Mouse (Mus musculus) brain, embryonic 14.5 days (tissue): Measurements from ENCODE around the gene Apoc1. TPM values are rescaled to one million over a fixed set of nuclear protein-coding genes. Genes with fewer than 3 reads are reported as not detected.
A peak's percentile ranks its signal among the peaks of the same experiment; 100 is the strongest.

Experiments used
- DNase-seq: peaks from one replicate; pipeline ENCODE4 v3.0.0-alpha.2; 2011; ENCODE audit warnings: low read depth
- CTCF ChIP-seq: fragments of 200-500 bp; IDR thresholded peaks from 2 replicates; pipeline ENCODE4 v1.5.1; 2012; ENCODE audit warnings: inconsistent platforms, mild to moderate bottlenecking, moderate library complexity, borderline replicate concordance; ENCODE audit not compliant: insufficient read depth, insufficient read length; ENCODE audit errors: extremely low read depth
- POLR2A ChIP-seq: fragments of 200-500 bp; IDR thresholded peaks from 2 replicates; pipeline ENCODE4 v1.6.1; 2012; ENCODE audit warnings: mild to moderate bottlenecking, inconsistent platforms, borderline replicate concordance; ENCODE audit not compliant: poor library complexity, insufficient read depth, insufficient read length, severe bottlenecking; ENCODE audit errors: extremely low read depth
- polyA plus RNA-seq: library from polyadenylated mRNA; depleted of rRNA; stranded (reverse); fragments of >200 nt; gene quantifications from 2 replicates; pipeline ENCODE4 v1.2.3, GENCODE M21; 2012

Gene Apoc1
- polyA plus RNA-seq, 1 experiment, result 2.0 TPM

GRCm38 (mm10) chr7:19702859-19703555 is 10.5 kb upstream of the Apoc1 start:
- no peak for DNase-seq
- TF ChIP-seq CTCF (no peak), POLR2A (no peak)

- peak; percentile 70 for DNase-seq
- TF ChIP-seq CTCF (peak; percentile 73), POLR2A (no peak)
These were observed 8.8 kb upstream of the Apoc1 start for GRCm38 (mm10) chr7:19701069-19701761.

DNA sequence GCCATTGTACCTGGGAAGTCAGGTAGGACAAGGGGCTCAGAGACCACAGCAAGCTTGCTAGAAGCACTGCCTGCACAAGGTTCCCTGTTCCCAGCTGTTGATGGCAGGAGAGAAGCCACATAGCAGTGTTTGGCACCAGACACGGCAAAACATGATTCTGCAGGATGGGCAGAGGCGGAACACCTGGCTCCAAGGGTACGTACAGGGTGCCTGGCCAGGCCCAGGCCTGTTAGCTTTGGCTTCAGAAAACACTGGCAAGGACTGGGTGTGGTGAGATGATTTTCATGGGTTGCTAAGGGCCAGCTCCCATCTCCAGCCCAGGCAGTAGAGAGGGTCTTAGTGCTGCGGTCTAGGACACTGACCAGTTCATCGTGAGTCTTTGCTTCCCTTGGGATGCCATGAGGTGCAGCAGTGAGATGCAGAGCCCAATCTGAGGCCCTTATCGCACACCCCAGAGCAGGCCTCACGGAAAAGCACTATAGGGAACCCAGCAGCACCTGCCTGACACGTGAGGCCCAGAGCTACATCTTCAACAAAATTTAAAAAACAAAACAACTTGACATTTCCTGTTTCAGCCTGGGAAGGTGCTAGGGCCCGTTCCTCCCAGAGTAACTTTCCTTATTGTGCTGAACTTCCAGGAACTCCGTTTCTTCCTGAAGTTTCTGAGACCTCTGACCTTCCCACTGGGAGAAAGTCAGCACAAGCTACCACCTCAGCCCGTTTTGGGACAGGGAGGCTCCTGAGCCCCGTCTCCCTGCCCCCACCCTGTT is 8.0 kb upstream of the Apoc1 start:
- no peak for DNase-seq
- no peak for TF ChIP-seq POLR2A
- no peak for TF ChIP-seq CTCF

GRCm38 (mm10) chr7:19699827-19700148 is 7.3 kb upstream of the Apoc1 start:
- TF ChIP-seq CTCF (no peak), POLR2A (no peak)
- DNase-seq, result no peak

- peak; percentile 71 for DNase-seq
- TF ChIP-seq CTCF (no peak), POLR2A (no peak)
These were observed 6.7 kb upstream of the Apoc1 start, which contains the start of gene Apoe for GRCm38 (mm10) chr7:19698907-19699826. Apoe (minus strand) TSS chr7:19699188.

DNA sequence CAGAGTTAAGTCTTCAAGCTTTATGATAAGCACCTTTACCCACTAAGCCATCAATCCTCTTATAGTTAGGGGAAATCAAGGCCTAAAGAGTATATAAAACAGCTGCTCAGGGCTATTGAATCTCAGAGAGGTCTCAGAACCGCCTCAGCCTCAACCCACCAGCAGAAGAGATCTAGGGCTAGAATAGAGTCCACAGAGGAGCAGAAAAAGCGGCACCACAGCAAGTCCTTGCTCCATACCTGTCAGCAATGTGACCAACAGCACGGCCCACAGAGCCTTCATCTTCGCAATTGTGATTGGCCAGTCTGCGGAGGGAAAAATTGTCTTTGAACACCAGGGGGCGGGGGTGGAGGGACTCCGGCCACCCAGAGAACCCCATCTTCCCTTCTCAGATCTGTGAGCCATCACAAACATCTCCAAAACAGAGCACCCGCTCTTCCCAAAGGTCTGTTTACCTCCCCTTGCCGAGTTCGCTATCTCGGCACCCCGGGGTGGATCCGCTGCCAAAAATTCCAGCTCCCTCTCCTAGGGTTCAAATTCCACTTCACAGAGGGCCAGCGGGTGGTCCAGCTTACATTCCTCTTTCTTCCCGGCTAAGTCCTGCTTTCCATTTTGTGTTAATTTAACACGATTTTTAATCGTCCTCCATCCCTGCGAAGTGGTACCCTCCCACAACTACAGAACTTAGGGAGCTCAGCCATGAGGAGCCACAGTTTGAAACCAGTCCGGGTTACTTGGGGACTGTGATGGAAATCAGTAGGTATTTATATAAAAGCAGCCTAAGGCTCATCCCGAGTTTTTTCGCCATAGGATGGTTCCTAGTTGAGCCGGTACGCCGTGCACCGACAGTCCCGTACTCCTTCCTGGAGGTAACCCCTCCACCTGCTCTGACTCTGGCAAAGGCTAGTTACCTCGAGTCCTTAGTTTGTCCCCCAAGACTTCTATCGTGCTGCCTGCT is 5.8 kb upstream of the Apoc1 start:
- TF ChIP-seq POLR2A (no peak), CTCF (peak; percentile 35; the same call in 1 of the 2 replicates)
- DNase-seq, result peak; percentile 32

DNA sequence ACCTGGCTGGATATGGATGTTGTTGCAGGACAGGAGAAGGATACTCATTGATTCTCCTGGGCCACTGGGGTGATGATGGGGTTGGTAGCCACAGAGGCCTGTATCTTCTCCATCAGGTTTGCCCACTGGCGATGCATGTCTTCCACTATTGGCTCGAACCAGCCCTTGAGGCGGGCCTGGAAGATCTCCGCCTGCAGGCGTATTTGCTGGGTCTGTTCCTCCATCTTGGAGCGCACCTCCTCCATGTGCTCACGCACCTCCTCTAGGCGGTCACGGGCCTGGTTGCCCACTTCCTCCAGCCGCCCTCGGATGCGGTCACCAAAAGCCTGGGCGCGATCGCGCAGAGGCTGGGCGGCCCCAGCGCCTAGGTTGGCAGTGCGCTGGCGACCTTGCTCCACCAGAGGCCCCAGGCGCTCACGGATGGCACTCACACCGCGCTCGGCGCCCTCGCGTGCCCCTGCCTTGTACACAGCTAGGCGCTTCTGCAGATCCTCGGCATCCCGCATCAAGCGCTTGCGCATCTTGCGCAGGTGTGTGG is 3.9 kb upstream of the Apoc1 start:
- TF ChIP-seq CTCF (no peak), POLR2A (no peak)
- DNase-seq, result no peak

- TF ChIP-seq POLR2A, result no peak
- TF ChIP-seq CTCF, result no peak
These were observed 3.4 kb upstream of the Apoc1 start for GRCm38 (mm10) chr7:19695881-19696280.

DNA sequence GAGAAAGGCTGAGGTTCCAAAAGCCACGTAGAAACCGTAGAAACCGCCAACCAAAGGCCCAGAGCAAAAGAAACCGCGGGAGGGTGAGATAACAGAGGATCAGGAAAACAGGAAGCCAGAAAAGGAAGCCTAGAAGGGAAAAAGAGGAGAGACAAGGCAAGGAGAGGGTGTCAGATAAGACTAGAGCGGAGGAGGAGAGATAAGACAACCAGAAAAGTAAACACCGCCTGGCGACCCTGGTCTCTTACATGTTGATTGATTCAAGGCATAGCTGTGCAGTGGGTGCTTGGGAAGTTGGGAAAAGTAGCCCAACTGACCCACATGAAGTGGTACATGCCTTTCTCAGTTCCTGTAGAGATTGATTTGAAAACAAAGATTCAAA is 2.7 kb upstream of the Apoc1 start:
- DNase-seq, result no peak
- no peak for TF ChIP-seq POLR2A
- TF ChIP-seq CTCF, result no peak

More at GRCm38 (mm10) chr7:19695881-19696280, 3.4 kb upstream of the Apoc1 start:
- DNase-seq, result no peak
